Mouse (Mus musculus): Measurements from ENCODE around the gene Wasf3. TPM values are rescaled to one million over a fixed set of nuclear protein-coding genes. Genes with fewer than 3 reads are reported as not detected.

The Wasf3 gene
- 27.9 and 30.4 TPM in 2 replicates for polyA plus RNA-seq (2021; fragmentation: Nextera tagmentation)
- long read RNA-seq, experiment 1, partial matches to known transcripts = 6 of 14 reads
- long read RNA-seq, experiment 1, other reads (novel, unspliced or antisense) = 8 of 14 reads
- long read RNA-seq, experiment 2, full-length matches to known transcripts = 5 of 16 reads
- long read RNA-seq, experiment 2, partial matches to known transcripts = 1 of 16 reads
- long read RNA-seq, experiment 2, other reads (novel, unspliced or antisense) = 10 of 16 reads

DNA sequence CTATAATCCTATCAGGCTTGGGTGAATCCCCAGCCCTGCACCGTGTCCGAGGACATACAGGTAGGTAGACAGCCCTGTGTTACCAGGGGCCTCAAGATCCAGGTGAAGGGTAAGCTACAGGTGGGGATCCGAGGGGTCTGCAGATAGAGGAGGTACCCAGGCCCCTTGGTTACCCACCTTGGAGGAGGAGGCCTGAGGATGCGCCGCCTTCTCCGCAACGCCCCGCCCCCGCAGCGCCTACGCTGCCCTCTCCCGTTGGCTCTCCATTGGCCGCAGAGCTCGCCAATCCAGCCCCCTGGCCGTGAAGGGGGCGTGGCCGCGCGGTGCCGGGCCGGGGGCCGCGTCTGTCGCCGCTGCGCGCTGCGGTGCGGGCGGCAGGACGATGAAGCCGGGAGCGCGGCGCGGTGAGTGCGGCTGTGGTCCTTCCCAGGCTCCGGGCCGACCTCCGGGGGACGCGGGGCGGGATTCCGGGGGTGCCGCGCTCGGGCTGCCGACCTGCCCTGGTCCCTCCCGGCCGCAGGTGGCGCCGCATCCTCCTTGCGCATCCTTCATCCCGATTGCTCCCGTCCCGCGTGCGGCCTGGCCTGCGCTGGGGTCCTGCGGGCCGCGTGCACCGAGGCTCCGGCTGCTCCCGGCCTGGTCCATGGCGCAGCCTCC, at the start of gene Wasf3:
Wasf3 (plus strand) TSS at position 51 of the 657 bp plus-strand sequence.

DNA sequence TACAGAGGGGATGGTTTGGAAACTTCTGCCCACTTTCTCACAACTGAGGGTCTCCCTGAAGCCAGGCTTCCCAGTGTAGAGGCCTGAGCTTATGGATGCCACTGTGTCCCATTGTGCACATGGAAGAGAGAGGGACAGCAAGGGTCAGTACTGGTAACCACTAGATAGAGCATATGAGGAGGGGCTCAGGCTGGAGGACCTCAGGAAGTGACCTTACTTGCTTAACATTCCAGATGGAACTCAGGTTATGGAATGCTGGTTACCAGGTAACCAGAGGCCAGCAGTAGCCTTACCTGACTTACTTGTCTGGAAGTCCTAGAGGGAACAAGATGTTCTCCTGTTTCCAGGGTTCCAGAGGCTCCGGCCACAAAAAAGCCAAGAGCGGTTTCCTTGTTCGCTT, 96.9 kb downstream of the Wasf3 start, which contains the start of gene Gm6408:
Gm6408 (plus strand) TSS at position 301 of the 400 bp plus-strand sequence.

DNA sequence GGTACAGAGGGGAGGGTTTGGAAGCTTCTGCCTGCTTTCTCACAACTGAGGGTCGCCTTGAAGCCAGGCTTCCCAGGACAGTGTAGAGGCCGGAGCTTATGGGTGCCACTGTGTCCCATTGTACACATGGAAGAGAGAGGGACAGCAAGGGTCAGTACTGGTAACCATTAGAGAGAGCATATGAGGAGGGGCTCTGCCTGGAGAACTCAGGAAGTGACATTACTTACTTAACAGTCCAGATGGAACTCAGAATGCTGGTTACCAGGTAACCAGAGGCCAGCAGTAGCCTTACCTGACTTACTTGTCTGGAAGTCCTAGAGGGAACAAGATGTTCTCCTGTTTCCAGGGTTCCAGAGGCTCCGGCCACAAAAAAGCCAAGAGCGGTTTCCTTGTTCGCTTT, 106.3 kb downstream of the Wasf3 start, which contains the start of gene Gm6370:
Gm6370 (plus strand) TSS at position 301 of the 400 bp plus-strand sequence.

DNA sequence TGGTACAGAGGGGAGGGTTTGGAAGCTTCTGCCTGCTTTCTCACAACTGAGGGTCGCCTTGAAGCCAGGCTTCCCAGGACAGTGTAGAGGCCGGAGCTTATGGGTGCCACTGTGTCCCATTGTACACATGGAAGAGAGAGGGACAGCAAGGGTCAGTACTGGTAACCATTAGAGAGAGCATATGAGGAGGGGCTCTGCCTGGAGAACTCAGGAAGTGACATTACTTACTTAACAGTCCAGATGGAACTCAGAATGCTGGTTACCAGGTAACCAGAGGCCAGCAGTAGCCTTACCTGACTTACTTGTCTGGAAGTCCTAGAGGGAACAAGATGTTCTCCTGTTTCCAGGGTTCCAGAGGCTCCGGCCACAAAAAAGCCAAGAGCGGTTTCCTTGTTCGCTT, 117.3 kb downstream of the Wasf3 start, which contains the start of gene 4930449I24Rik:
4930449I24Rik (plus strand) TSS at position 301 of the 400 bp plus-strand sequence.

DNA sequence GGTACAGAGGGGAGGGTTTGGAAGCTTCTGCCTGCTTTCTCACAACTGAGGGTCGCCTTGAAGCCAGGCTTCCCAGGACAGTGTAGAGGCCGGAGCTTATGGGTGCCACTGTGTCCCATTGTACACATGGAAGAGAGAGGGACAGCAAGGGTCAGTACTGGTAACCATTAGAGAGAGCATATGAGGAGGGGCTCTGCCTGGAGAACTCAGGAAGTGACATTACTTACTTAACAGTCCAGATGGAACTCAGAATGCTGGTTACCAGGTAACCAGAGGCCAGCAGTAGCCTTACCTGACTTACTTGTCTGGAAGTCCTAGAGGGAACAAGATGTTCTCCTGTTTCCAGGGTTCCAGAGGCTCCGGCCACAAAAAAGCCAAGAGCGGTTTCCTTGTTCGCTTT, 129.0 kb downstream of the Wasf3 start, which contains the start of gene Gm3402:
Gm3402 (plus strand) TSS at position 301 of the 400 bp plus-strand sequence.

Other genes with a start within 250 kb of the Wasf3 start
- not detected in 2 replicates for gene Gm5565, start 224.4 kb upstream of the Wasf3 start, polyA plus RNA-seq (2021; fragmentation: Nextera tagmentation)
- gene Gm6309, start 214.3 kb upstream of the Wasf3 start, polyA plus RNA-seq (2021; fragmentation: Nextera tagmentation) = not detected in 2 replicates
- gene 1700001J03Rik, start 199.7 kb upstream of the Wasf3 start, polyA plus RNA-seq (2021; fragmentation: Nextera tagmentation) = not detected in 2 replicates
- 34.0 and 35.3 TPM in 2 replicates for gene Rnf6, start 163.4 kb upstream of the Wasf3 start, polyA plus RNA-seq (2021; fragmentation: Nextera tagmentation)
- gene Cdk8, start 153.8 kb upstream of the Wasf3 start, polyA plus RNA-seq (2021; fragmentation: Nextera tagmentation) = 3.2 and 3.4 TPM in 2 replicates
- not detected in 2 replicates for gene Gm6408, start 97.0 kb downstream of the Wasf3 start, polyA plus RNA-seq (2021; fragmentation: Nextera tagmentation)
- gene Gm6370, start 106.4 kb downstream of the Wasf3 start, polyA plus RNA-seq (2021; fragmentation: Nextera tagmentation) = not detected in 2 replicates
- not detected in 2 replicates for gene 4930449I24Rik, start 117.4 kb downstream of the Wasf3 start, polyA plus RNA-seq (2021; fragmentation: Nextera tagmentation)
- gene Gm3402, start 129.1 kb downstream of the Wasf3 start, polyA plus RNA-seq (2021; fragmentation: Nextera tagmentation) = not detected in 2 replicates
- not detected in 2 replicates for gene Gm3404, start 140.8 kb downstream of the Wasf3 start, polyA plus RNA-seq (2021; fragmentation: Nextera tagmentation)
- not detected in 2 replicates for gene Gm3409, start 152.7 kb downstream of the Wasf3 start, polyA plus RNA-seq (2021; fragmentation: Nextera tagmentation)
- gene Gm3415, start 171.2 kb downstream of the Wasf3 start, polyA plus RNA-seq (2021; fragmentation: Nextera tagmentation) = not detected in 2 replicates
- 35.2 and 51.7 TPM in 2 replicates for gene Gpr12, start 200.3 kb downstream of the Wasf3 start, polyA plus RNA-seq (2021; fragmentation: Nextera tagmentation)